Comparison of ENCODE assay signal across 10 mouse cellular contexts in the genomic region with DNA sequence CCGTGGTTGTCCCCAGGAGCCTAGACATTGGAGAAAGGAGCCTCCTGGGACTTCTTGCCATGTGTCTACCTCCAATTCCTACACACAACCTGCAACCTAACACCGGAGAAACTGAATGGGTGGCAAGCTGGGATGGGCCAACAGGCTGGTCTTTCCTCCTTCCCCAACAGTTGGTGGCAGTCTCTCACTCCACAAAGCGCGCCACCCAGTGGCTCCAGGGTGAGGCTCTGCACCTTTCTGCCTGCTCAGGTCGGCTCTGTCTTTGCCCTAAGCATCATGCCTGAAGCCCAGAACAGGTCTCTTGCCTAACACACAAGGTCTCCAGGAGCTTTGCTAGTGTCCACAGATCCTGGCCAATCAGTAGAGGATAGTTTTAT.
DNase-seq lines count a peak whose midpoint lies in the region; ATAC-seq lines count a peak whose summit lies in the region.
"Had no signal": no experiment of that assay in that cellular context is flagged by ENCODE, and none has a peak within 500 bp of the region (broad histone marks: within the 10 kb centered on the region; RNA-seq: fewer than 3 reads in every experiment).

No protein-coding gene starts in this region.

- no peak for DNase-seq in forebrain, embryonic 11.5 days (ENCODE audit: low spot score)
- DNase-seq in ovary, postnatal 36 days (ENCODE audit: low spot score), result peak; percentile 37
- DNase-seq in ovary, postnatal 10 days (ENCODE audit: low spot score), result no peak
- DNase-seq in heart, postnatal 4 days, result no peak
- no peak for DNase-seq in embryonic facial prominence, embryonic 10.5 days (ENCODE audit: low spot score)
- DNase-seq: thymus, postnatal 36 days had no signal

- no peak overlapping the region for H3K4me3 ChIP-seq in forebrain, embryonic 12.5 days (replicated peaks)
- H3K4me3 ChIP-seq in forebrain, embryonic 11.5 days (ENCODE audit: low read depth, low read length), result no peak overlapping the region
- H3K4me3 ChIP-seq in hindbrain, embryonic 16.5 days (ENCODE audit: low read length), result no peak overlapping the region
- no peak overlapping the region for H3K4me3 ChIP-seq in stomach, embryonic 16.5 days (replicated peaks; ENCODE audit: low read length)
- no peak overlapping the region for H3K4me3 ChIP-seq in embryonic facial prominence, embryonic 10.5 days
- H3K4me3 ChIP-seq: limb, embryonic 10.5 days had no signal

- 0 out of 2 replicates have a peak overlapping the region, but pooled peaks have one; percentile 5 for H3K27ac ChIP-seq in forebrain, embryonic 12.5 days
- no peak overlapping the region for H3K27ac ChIP-seq in forebrain, embryonic 11.5 days (ENCODE audit: low read depth, low read length)
- H3K27ac ChIP-seq in hindbrain, embryonic 16.5 days (ENCODE audit: low read depth, low read length), result peak overlapping the region; percentile 65
- H3K27ac ChIP-seq in stomach, embryonic 16.5 days (ENCODE audit: low read length), result no peak overlapping the region
- H3K27ac ChIP-seq in embryonic facial prominence, embryonic 10.5 days (replicated peaks), result no peak overlapping the region
- H3K27ac ChIP-seq: limb, embryonic 10.5 days had no signal

- H3K9ac ChIP-seq in forebrain, embryonic 12.5 days, result no peak overlapping the region
- H3K9ac ChIP-seq in forebrain, embryonic 11.5 days (ENCODE audit: low read length), result no peak overlapping the region
- H3K9ac ChIP-seq in hindbrain, embryonic 16.5 days (ENCODE audit: low read depth, low read length), result no peak overlapping the region
- H3K9ac ChIP-seq in stomach, embryonic 16.5 days (ENCODE audit: low read length), result no peak overlapping the region

- H3K9me3 ChIP-seq in forebrain, embryonic 12.5 days, result no peaks in the 10 kb centered on the region
- H3K9me3 ChIP-seq in forebrain, embryonic 11.5 days (ENCODE audit: control insufficient read depth, low read length), result no peaks in the 10 kb centered on the region
- H3K9me3 ChIP-seq in hindbrain, embryonic 16.5 days (ENCODE audit: control insufficient read depth, low read length), result no peaks in the 10 kb centered on the region; the same call in 1 of the 2 replicates
- no peaks in the 10 kb centered on the region for H3K9me3 ChIP-seq in stomach, embryonic 16.5 days (replicated peaks; ENCODE audit: control insufficient read depth, low read length)
- H3K9me3 ChIP-seq in embryonic facial prominence, embryonic 10.5 days, result no peaks in the 10 kb centered on the region
- H3K9me3 ChIP-seq: limb, embryonic 10.5 days had no signal

- H3K4me2 ChIP-seq in forebrain, embryonic 12.5 days, result no peak overlapping the region
- H3K4me2 ChIP-seq in forebrain, embryonic 11.5 days (ENCODE audit: low read depth, low read length, severe bottlenecking), result no peak overlapping the region
- no peak overlapping the region; the same call in 1 of the 2 replicates for H3K4me2 ChIP-seq in hindbrain, embryonic 16.5 days (ENCODE audit: low read length)
- H3K4me2 ChIP-seq in stomach, embryonic 16.5 days (ENCODE audit: low read depth, low read length), result no peak overlapping the region

- no peaks in the 10 kb centered on the region for H3K27me3 ChIP-seq in forebrain, embryonic 12.5 days
- no peaks in the 10 kb centered on the region for H3K27me3 ChIP-seq in forebrain, embryonic 11.5 days (ENCODE audit: control insufficient read depth, insufficient read depth, low read length)
- H3K27me3 ChIP-seq in hindbrain, embryonic 16.5 days (replicated peaks; ENCODE audit: control insufficient read depth, insufficient read depth, low read length), result no peaks in the 10 kb centered on the region
- no peaks in the 10 kb centered on the region for H3K27me3 ChIP-seq in stomach, embryonic 16.5 days (ENCODE audit: control insufficient read depth, insufficient read depth, low read length)
- no peaks in the 10 kb centered on the region for H3K27me3 ChIP-seq in embryonic facial prominence, embryonic 10.5 days (replicated peaks; ENCODE audit: low read depth, poor library complexity, severe bottlenecking)

- H3K36me3 ChIP-seq in forebrain, embryonic 12.5 days (replicated peaks), result no peaks in the 10 kb centered on the region
- no peaks in the 10 kb centered on the region for H3K36me3 ChIP-seq in forebrain, embryonic 11.5 days (ENCODE audit: control insufficient read depth, insufficient read depth, low read length)
- H3K36me3 ChIP-seq in hindbrain, embryonic 16.5 days (ENCODE audit: control insufficient read depth, insufficient read depth, low read length), result no peaks in the 10 kb centered on the region
- no peaks in the 10 kb centered on the region for H3K36me3 ChIP-seq in stomach, embryonic 16.5 days (ENCODE audit: control insufficient read depth, insufficient read depth, low read length)
- H3K36me3 ChIP-seq in embryonic facial prominence, embryonic 10.5 days (replicated peaks), result no peaks in the 10 kb centered on the region
- H3K36me3 ChIP-seq: limb, embryonic 10.5 days had no signal

- ATAC-seq in forebrain, embryonic 12.5 days (ENCODE audit: low FRiP score), result 0 out of 2 replicates have a peak, but pooled peaks have one; percentile 34
- no peak for ATAC-seq in forebrain, embryonic 11.5 days (replicated peaks; ENCODE audit: low FRiP score)
- ATAC-seq in hindbrain, embryonic 16.5 days, result no peak
- ATAC-seq in stomach, embryonic 16.5 days (ENCODE audit: insufficient read depth, low FRiP score), result peak; percentile 28; the same call in 1 of the 2 replicates

- H3K4me1 ChIP-seq in forebrain, embryonic 12.5 days, result 0 out of 2 replicates have a peak, but pooled peaks cover 7% of the 10 kb centered on the region
- no peaks in the 10 kb centered on the region for H3K4me1 ChIP-seq in forebrain, embryonic 11.5 days (replicated peaks; ENCODE audit: control insufficient read depth, insufficient read depth, low read length)
- H3K4me1 ChIP-seq in hindbrain, embryonic 16.5 days (ENCODE audit: control insufficient read depth, insufficient read depth, low read depth, low read length), result peaks cover 5% of the 10 kb centered on the region; the same call in 1 of the 2 replicates
- H3K4me1 ChIP-seq in stomach, embryonic 16.5 days (ENCODE audit: control insufficient read depth, insufficient read depth, low read length), result no peaks in the 10 kb centered on the region
- 0 out of 2 replicates have a peak, but pooled peaks cover 4% of the 10 kb centered on the region for H3K4me1 ChIP-seq in embryonic facial prominence, embryonic 10.5 days
- H3K4me1 ChIP-seq: limb, embryonic 10.5 days had no signal

- WGBS in forebrain, embryonic 12.5 days, result 43% methylated on average over 5 of the region's 5 CpGs
- 54% methylated on average over 5 of the region's 5 CpGs for WGBS in forebrain, embryonic 11.5 days
- WGBS in hindbrain, embryonic 16.5 days, result 43% methylated on average over 5 of the region's 5 CpGs
- 46% methylated on average over 5 of the region's 5 CpGs for WGBS in stomach, embryonic 16.5 days
- 45% methylated on average over 5 of the region's 5 CpGs for WGBS in embryonic facial prominence, embryonic 10.5 days

Comparison
In these comparisons a context has a peak if more than half of its experiments do, and no peak if none do; other contexts are left out.
1. ATAC-seq: peak in forebrain, embryonic 12.5 days (single experiment) and stomach, embryonic 16.5 days (single experiment); none in forebrain, embryonic 11.5 days (single experiment) and hindbrain, embryonic 16.5 days (single experiment).
2. H3K27ac ChIP-seq: peak in forebrain, embryonic 12.5 days (single experiment) and hindbrain, embryonic 16.5 days (single experiment); none in forebrain, embryonic 11.5 days (single experiment), stomach, embryonic 16.5 days (single experiment) and embryonic facial prominence, embryonic 10.5 days (single experiment).